Mouse (Mus musculus) CD4-positive naive resting alpha-beta T cell, adult 76 days (primary cell): ENCODE measurements around the gene Dapk3. TPM values are rescaled to one million over a fixed set of nuclear protein-coding genes. Genes with fewer than 3 reads are reported as not detected.

Experiments
- total RNA-seq: library from RNA; stranded (reverse); gene quantifications from one replicate; pipeline ENCODE4 v1.2.4, GENCODE M21; 2023

The Dapk3 gene
- total RNA-seq, result 57.0 TPM

DNA sequence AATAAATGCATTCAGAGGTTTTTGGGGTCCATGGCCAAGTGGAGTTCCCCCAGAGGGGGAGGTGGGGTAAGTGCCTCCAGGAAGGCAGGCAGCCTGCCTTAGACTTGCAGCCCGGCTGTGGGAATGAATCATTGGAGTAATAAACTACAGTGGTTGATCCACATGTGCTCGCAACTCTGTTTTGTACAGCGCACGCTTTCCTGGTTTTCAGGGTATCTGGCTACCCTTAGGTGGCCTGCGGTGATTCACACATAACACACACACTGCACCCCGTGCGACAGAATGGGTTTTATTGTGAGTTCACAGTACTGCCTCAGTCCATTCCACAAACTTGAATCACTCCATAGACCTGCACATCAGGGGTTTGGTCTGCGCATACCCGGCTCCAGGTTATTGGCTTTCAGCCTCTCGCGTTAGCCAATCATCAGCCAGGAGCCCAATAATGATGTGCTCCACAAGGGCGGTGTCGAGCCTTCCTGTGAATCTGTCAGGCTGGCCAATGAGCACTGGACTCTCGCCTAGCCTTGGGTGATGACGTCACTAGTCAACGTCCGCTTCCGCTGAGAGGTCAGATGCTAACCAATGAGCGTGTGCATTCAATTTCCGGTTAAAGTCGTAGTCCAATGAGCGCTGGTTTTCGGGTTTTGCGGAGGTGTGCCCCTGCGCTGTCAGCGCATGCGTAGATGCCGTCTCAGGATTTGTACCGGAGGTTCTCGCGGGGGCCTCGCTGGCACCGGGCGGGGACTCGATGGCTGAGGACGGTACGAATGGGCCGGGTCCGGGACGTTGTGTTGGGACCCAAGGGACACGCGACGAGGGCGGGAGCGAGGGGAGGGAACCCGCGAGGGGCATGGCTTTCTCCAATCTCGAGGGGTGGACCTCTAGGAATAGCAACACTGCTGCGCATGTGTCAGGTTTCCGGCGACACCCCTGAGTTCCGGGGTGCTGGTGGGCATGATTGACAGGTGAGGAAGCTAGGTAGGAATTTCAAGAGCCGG, at the start of gene Dapk3:
TSS of gene Dapk3 (plus strand) at position 670 of the 998 bp plus-strand sequence.

DNA sequence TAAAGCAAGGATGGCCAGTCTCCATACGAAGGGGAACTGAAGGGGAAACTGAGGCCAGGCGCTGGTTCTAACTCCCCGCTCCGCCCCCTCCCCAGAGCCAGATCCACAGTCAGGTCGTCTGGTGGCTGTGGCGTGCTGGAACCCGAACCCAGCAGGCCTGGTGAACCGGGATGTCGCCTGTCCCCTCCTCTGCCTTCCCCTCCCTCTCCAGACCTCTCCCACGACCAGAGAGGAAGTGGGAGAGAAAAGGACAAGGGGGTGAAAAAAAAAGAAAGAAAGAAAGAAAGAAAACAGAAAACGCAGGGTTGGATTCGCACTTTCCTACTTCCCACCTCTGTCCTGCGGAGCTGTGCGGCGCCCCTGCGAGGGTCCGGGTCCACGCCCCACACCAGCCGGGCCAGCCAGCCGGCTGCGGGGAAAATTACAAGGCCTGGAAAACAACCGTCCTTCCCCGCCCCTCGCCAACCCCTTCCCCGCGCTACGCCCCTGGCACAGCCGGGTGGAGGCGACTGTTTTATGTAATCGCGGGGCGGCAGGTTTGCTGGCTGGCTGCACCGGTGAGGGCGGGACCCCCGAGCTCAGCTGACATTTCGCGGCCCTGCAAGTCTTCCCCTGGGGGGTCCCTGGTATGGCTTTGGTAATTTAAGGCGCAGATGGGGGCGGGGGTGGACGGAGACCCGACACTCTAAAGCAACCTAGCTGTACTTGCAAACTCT, 47.7 kb upstream of the Dapk3 start, which contains the start of gene Zbtb7a:
TSS of gene Zbtb7a (plus strand) at position 255 of the 716 bp plus-strand sequence.

DNA sequence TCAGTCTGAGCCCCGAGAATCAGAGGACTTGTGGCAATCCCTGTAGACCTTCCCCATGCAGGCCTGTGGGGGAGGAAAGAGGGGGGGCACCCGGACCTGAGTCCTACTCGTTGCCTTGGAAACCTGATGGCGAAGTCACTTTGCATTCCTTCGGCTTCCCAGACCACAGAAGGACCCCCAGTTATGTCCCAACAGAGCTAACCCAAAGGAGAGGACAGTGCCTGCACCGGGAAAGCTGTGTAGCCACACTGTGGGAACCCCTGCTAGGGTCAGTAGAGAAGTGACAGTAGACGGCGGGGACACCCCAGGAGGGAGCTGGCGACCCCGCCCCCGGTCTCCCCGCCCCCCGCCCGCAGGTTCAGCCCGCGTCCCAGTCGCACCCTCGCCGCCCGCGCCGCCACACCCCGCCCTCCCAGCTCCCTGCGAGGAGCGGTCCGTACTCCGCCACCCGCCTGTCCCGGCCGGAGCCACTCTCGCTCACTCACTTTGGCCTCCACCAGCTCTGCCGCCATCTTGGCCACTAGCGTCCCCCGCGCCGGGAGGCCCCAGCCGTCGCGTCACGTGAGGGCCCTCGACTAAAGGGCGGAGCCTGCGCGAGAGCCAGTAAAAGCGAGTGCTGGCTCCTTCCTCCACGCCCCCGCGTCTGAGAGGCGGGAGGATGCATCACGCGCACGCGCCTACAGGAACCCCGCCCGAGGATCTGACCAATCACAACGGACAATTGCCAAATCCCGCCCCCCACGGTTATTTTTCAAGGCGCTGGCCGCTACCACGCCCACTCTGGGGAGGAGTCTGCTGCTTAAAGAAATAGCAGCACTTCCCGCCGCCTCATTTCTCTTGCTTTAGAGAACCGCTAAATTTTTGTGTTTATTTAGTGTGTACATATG, 15.4 kb upstream of the Dapk3 start, which contains the start of gene Pias4:
TSS of gene Pias4 (minus strand) at position 724 of the 887 bp plus-strand sequence.

DNA sequence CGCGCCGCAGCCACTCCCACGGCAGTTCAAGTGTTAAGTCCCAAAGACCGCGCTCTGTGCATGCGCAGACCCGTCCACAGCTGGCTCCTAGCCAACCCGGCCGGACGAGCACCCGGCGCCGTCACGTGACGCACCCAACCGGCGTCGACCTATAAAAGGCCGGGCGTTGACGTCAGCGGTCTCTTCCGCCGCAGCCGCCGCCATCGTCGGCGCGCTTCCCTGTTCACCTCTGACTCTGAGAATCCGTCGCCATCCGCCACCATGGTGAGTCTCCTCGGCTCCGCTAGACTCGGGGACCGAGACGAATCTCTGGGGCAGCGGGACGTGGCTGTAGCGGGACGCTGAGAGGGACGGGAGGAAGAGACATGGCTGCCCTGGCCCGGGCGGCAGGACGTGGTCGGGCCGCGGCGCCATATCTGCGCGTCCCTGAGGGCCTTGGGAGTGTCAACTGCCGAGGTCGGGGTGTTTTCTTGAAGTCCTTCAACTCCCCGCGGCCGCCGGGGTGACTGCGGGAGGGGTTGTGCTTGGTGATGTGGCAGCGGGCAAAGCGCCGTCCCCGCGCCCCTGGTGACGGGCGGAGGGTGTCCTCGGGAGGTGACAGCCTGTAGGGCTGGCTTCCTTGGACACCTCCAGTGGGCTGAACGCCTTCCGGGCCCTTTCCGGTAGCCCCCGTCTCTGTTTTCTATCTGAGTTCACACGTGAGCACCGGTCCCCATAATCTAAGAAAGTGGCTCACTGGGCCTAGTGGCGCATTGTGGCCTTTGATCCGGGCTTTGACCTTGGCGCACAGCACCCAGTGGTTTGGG, 6.1 kb upstream of the Dapk3 start, which contains the start of gene Eef2:
TSS of gene Eef2 (plus strand) at position 166 of the 806 bp plus-strand sequence.

DNA sequence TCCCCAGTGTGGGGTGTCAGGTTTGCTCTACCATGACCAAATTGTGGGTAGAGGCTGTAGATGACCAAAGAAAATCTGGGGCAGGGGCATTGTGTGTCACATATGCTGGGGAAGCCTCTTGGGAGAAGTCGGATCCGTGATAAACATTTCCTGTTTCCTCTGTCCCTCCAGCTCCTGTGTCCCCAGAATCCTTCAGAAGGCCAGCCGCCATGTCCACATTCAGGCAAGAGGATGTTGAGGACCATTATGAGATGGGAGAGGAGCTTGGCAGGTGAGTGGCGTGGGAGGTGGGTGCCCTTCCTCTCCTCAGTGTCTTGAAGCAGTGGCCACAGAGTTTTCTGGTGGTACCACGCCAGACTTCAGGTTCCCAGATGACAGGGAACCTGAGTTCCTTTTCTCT, 1.0 kb downstream of the Dapk3 start, which contains the start of gene 4930442H23Rik:
TSS of gene 4930442H23Rik (minus strand) at position 45 of the 400 bp plus-strand sequence.

DNA sequence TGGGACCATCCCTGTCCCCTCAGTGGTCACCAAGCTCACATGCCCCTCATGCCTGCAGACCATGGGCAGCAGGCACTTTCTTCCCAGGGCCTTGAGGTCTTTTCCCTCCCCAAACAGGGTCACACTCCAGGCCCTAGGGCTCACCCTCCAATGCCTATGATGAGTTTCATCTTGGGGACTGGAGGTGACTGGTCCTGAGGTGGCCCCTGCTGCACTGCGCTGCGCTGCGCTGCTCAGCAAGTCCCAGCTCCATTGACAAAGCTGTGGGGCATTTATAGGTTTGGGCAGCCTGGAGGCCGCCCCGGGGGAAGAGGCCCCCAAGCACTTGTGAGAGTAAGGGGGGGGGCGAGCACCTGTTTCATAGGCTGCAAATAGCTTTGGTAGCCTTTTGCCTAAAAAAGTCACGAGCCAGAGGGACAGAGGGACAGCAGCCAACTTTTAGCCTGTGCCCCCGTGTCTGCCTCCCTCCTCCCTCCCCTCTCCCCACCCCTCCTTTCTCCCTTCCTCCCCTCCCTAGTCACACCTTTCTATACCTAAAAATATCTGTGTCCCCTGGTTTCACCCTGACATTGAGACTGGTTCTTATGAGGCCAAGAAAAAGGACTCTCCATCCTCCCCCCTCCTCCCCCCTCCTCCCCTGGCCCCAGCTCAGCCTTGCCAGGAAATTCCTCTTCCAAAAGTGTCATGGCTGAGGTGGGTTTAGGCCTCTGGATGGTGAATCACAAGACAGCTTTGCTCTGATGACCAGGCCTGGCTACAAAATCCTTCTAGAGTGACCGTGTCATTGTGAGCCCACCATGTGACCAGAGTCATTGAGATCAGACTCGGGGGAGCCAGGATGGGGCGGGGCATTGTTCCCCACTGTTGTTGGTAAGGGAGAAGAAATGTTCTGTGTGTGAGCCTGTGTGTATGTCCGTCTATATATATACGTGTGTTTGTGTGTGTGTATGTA, 19.3 kb downstream of the Dapk3 start, which contains the start of gene Nmrk2:
TSS of gene Nmrk2 (minus strand) at position 245 of the 952 bp plus-strand sequence.

DNA sequence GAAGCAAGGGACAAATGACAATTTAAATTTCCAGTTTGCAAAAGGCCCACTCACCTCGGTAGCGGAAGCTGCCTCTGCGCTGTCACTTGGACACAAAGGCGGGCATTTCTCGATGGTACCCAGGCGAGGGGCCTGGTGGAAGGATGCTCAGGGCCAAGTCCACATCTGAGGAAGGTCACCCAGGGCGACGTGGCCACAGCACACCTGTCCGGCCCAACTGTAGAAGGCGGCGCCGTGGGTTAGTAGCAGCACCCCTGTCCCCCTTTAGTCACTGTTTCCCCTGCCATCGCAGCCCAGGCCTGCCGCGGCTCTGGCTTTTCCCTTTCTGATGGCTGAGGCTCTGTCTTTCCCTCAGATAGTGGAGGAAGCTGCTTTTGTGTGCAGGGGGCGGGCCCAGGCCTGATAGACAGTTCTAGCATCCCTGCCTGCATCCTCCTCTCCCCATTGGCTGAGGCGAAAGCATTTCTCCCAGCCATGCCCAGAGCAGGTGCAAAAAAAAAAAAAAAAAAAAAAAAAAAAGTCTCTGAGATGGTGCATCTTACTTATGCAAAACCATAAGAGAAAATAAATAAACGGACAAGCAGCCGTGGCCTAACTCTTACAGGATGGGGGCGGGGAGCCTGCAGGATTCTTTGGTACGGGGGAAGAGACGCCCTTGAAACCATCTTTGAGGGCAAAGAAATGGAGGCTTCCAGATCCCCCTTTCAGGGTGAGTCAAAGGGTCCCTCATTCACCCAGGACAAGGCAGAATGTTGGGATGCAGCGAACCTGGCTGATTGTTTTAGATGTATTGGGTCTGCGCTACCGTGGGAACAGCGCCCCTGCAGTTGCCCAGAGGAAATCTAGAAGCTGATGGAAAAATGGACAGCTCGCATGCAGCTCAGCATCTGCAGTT, 47.9 kb downstream of the Dapk3 start, which contains the start of gene Atcay:
TSS of gene Atcay (minus strand) at position 396 of the 895 bp plus-strand sequence.

DNA sequence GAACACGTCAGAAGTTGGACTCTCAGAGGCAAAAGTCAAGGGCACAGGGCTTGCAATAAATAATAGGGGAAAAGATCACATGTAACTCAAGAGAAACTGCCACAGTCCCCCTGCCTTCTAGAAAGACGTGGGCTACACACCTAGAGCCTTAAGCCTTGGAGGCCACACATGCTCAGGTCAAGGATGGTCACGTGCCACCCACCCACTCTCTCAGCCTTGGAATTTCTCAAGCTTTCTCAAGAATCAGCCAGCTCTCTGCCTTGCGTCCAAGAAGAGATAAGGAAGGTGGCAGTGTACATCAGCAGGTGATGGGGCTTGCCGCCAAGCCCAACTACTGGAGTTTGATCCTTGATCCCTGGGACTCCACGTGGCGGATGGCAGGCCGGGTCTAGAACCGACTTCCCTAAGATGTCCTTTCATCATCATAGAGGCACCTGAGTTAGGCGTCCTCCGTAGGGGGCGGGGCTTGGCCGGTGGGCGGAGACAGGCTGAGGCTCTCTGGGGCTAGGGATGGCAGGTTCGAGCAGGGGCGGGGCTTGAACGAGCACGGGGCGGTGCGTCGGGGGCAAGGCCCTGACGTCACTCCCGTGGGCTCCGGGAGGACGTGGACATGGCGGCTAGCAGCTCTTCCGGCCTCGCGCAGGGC, 49.9 kb downstream of the Dapk3 start, which contains the start of gene Zfr2:
TSS of gene Zfr2 (plus strand) at position 576 of the 646 bp plus-strand sequence.

Other genes starting within 250 kb of the Dapk3 start
- gene Gng7, start 168.1 kb upstream of the Dapk3 start, total RNA-seq, result not detected
- gene Diras1, start 157.3 kb upstream of the Dapk3 start, total RNA-seq, result not detected
- gene Slc39a3, start 145.6 kb upstream of the Dapk3 start, total RNA-seq, result 14.2 TPM
- 50.4 TPM for gene Sgta, start 122.8 kb upstream of the Dapk3 start, total RNA-seq
- gene Thop1, start 113.0 kb upstream of the Dapk3 start, total RNA-seq, result 8.4 TPM
- gene Creb3l3, start 84.1 kb upstream of the Dapk3 start, total RNA-seq, result not detected
- 126 TPM for gene Map2k2, start 77.1 kb upstream of the Dapk3 start, total RNA-seq
- 49.1 TPM for gene Zbtb7a, start 47.8 kb upstream of the Dapk3 start, total RNA-seq
- 35.3 TPM for gene Pias4, start 15.1 kb upstream of the Dapk3 start, total RNA-seq
- gene Eef2, start 6.4 kb upstream of the Dapk3 start, total RNA-seq, result 2,404 TPM
- gene 4930442H23Rik, start 844 bp downstream of the Dapk3 start, total RNA-seq, result not detected
- not detected for gene Nmrk2, start 19.0 kb downstream of the Dapk3 start, total RNA-seq
- 0.85 TPM for gene Atcay, start 47.8 kb downstream of the Dapk3 start, total RNA-seq
- gene Zfr2, start 50.1 kb downstream of the Dapk3 start, total RNA-seq, result 10.6 TPM
- 16.6 TPM for gene Matk, start 69.9 kb downstream of the Dapk3 start, total RNA-seq
- gene Mrpl54, start 83.9 kb downstream of the Dapk3 start, total RNA-seq, result 110 TPM
- 31.3 TPM for gene Apba3, start 84.0 kb downstream of the Dapk3 start, total RNA-seq
- gene Tjp3, start 108.6 kb downstream of the Dapk3 start, total RNA-seq, result 4.2 TPM
- 110 TPM for gene Pip5k1c, start 110.0 kb downstream of the Dapk3 start, total RNA-seq
- gene Cactin, start 138.1 kb downstream of the Dapk3 start, total RNA-seq, result 42.7 TPM
- gene Tbxa2r, start 145.7 kb downstream of the Dapk3 start, total RNA-seq, result 16.5 TPM
- gene Gipc3, start 160.3 kb downstream of the Dapk3 start, total RNA-seq, result 0.21 TPM
- gene Hmg20b, start 167.5 kb downstream of the Dapk3 start, total RNA-seq, result 51.8 TPM
- 4.4 TPM for gene Mfsd12, start 174.5 kb downstream of the Dapk3 start, total RNA-seq
- 4.9 TPM for gene 4930404N11Rik, start 182.8 kb downstream of the Dapk3 start, total RNA-seq
- 35.7 TPM for gene Fzr1, start 195.5 kb downstream of the Dapk3 start, total RNA-seq
- 28.8 TPM for gene Dohh, start 201.4 kb downstream of the Dapk3 start, total RNA-seq
- gene Gm48551, start 201.5 kb downstream of the Dapk3 start, total RNA-seq, result 4.5 TPM
- gene Gm48552, start 206.0 kb downstream of the Dapk3 start, total RNA-seq, result 3.5 TPM
- 3.1 TPM for gene Smim24, start 210.0 kb downstream of the Dapk3 start, total RNA-seq